ENCODE assay signal across 13 mouse cellular contexts in the genomic region with DNA sequence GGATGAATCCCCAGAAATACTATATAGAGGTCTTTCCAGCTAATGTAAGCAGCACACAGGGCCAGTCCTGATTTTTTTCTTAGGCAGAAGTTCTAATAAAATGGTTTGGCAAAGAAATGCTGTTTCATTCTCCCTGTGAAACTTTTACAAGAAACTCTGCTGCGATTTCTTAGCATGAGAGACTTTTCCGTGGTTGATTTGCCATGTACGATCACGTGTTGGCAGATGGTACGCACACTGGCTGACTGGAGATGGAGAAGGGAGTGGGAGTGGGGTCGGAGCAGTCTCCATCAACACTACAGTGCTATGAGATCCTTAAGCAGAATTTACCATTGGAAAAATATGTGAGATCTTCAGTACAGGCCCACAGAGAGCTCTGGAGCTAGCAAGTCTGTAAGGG. TPM values are rescaled to one million over a fixed set of nuclear protein-coding genes. Genes with fewer than 3 reads are reported as not detected.
DNase-seq lines count a peak whose midpoint lies in the region; ATAC-seq and TF ChIP-seq lines count a peak whose summit lies in the region.
"Had no signal": no experiment of that assay in that cellular context is flagged by ENCODE, and none has a peak within 500 bp of the region (broad histone marks: within the 10 kb centered on the region; RNA-seq: fewer than 3 reads in every experiment).

No protein-coding gene starts in this region.

- no peak for ATAC-seq in heart, embryonic 12.5 days (ENCODE audit: insufficient number of reproducible peaks, low FRiP score)
- ATAC-seq in heart, embryonic 11.5 days (replicated peaks; ENCODE audit: insufficient number of reproducible peaks, low FRiP score, low TSS enrichment): no peak
- no peak; the same call in 1 of the 2 replicates for ATAC-seq in kidney, postnatal 0 days (replicated peaks; ENCODE audit: low FRiP score, low read depth)

- H3K27me3 ChIP-seq in heart, embryonic 12.5 days (replicated peaks): no peaks in the 10 kb centered on the region
- no peaks in the 10 kb centered on the region for H3K27me3 ChIP-seq in heart, embryonic 11.5 days (ENCODE audit: control insufficient read depth, insufficient read depth, low read length)
- no peaks in the 10 kb centered on the region for H3K27me3 ChIP-seq in kidney, postnatal 0 days (ENCODE audit: insufficient read depth, low read length)

- TF ChIP-seq CTCF in kidney, postnatal 0 days (IDR thresholded peaks at IDR 0.05; ENCODE audit: low read depth): no peak

- H3K9me3 ChIP-seq in heart, embryonic 12.5 days (replicated peaks): no peaks in the 10 kb centered on the region
- H3K9me3 ChIP-seq in heart, embryonic 11.5 days (replicated peaks; ENCODE audit: control insufficient read depth, low read length): no peaks in the 10 kb centered on the region
- H3K9me3 ChIP-seq in kidney, postnatal 0 days (replicated peaks; ENCODE audit: low read length): no peaks in the 10 kb centered on the region
- H3K9me3 ChIP-seq: liver, embryonic 13.5 days had no signal

- no peak overlapping the region; the same call in 1 of the 2 replicates for H3K9ac ChIP-seq in heart, embryonic 12.5 days
- H3K9ac ChIP-seq in heart, embryonic 11.5 days (ENCODE audit: low read depth, low read length): no peak overlapping the region
- H3K9ac ChIP-seq in kidney, postnatal 0 days (ENCODE audit: low read depth, low read length): no peak overlapping the region
- H3K9ac ChIP-seq: liver, embryonic 13.5 days had no signal

- WGBS in heart, embryonic 12.5 days: 71% methylated on average over 6 of the region's 6 CpGs
- 70% methylated on average over 6 of the region's 6 CpGs for WGBS in heart, embryonic 11.5 days (ENCODE audit: insufficient replicate concordance)
- 28% methylated on average over 6 of the region's 6 CpGs for WGBS in kidney, postnatal 0 days

- no peak overlapping the region for H3K4me3 ChIP-seq in heart, embryonic 12.5 days
- H3K4me3 ChIP-seq in heart, embryonic 11.5 days (ENCODE audit: low read depth, low read length): no peak overlapping the region
- no peak overlapping the region for H3K4me3 ChIP-seq in kidney, postnatal 0 days (replicated peaks; ENCODE audit: low read depth, low read length)
- H3K4me3 ChIP-seq: layer of hippocampus, adult 2 months; left cerebral cortex, adult 2 months; liver, embryonic 13.5 days had no signal

- no peak for DNase-seq in kidney, postnatal 0 days (ENCODE audit: low spot score)
- DNase-seq in kidney, postnatal 14 days: no peak
- DNase-seq in testis, postnatal 10 days (ENCODE audit: low spot score): peak; percentile 32
- DNase-seq in testis, postnatal 14 days (ENCODE audit: low spot score): no peak
- no peak for DNase-seq in spleen, postnatal 36 days (ENCODE audit: low spot score in 2 of 2)
- DNase-seq: liver, embryonic 13.5 days; right cerebral cortex, adult 18-20 months; spleen, adult 18-20 months; thymus, adult 2 months had no signal

- no peak overlapping the region for H3K4me2 ChIP-seq in heart, embryonic 12.5 days
- no peak overlapping the region for H3K4me2 ChIP-seq in heart, embryonic 11.5 days
- no peak overlapping the region for H3K4me2 ChIP-seq in kidney, postnatal 0 days (ENCODE audit: low read length)
- H3K4me2 ChIP-seq: liver, embryonic 13.5 days had no signal

- H3K36me3 ChIP-seq in heart, embryonic 12.5 days: no peaks in the 10 kb centered on the region
- no peaks in the 10 kb centered on the region for H3K36me3 ChIP-seq in heart, embryonic 11.5 days (ENCODE audit: control insufficient read depth, insufficient read depth, low read length)
- H3K36me3 ChIP-seq in kidney, postnatal 0 days (ENCODE audit: insufficient read depth, low read length): no peaks in the 10 kb centered on the region
- H3K36me3 ChIP-seq: liver, embryonic 13.5 days had no signal

- peak overlapping the region; percentile 67 for H3K27ac ChIP-seq in heart, embryonic 12.5 days (ENCODE audit: poor library complexity, severe bottlenecking)
- no peak overlapping the region for H3K27ac ChIP-seq in heart, embryonic 11.5 days (ENCODE audit: low read depth, low read length)
- H3K27ac ChIP-seq in kidney, postnatal 0 days: peak overlapping the region; percentile 90
- H3K27ac ChIP-seq: layer of hippocampus, adult 2 months; liver, embryonic 13.5 days had no signal

- peaks cover 58% of the 10 kb centered on the region for H3K4me1 ChIP-seq in heart, embryonic 12.5 days (replicated peaks)
- peaks cover 48% of the 10 kb centered on the region for H3K4me1 ChIP-seq in heart, embryonic 11.5 days (ENCODE audit: control insufficient read depth, insufficient read depth, low read length)
- peaks cover 41% of the 10 kb centered on the region for H3K4me1 ChIP-seq in kidney, postnatal 0 days (replicated peaks; ENCODE audit: insufficient read depth, low read length)

RNA-seq across cellular contexts. Expression of a gene that starts 16.1 kb away (rescaled TPM):
- polyA plus RNA-seq in heart, embryonic 12.5 days (2016; fragmentation: Nextera tagmentation; extraction: Ambion mirVana): 106 and 108 TPM in 2 replicates
- 87.1 and 95.8 TPM in 2 replicates for polyA plus RNA-seq in heart, embryonic 11.5 days (2014; fragmentation: Nextera tagmentation; extraction: Ambion mirVana)
- polyA plus RNA-seq in kidney, postnatal 0 days (2015; fragmentation: Nextera tagmentation; extraction: Ambion mirVana): 96.4 and 102 TPM in 2 replicates

RNA-seq across cellular contexts. Expression of a gene that starts 17.4 kb away (rescaled TPM):
- polyA plus RNA-seq in heart, embryonic 12.5 days (2016; fragmentation: Nextera tagmentation; extraction: Ambion mirVana): 3.6 and 4.9 TPM in 2 replicates
- 2.5 and 5.5 TPM in 2 replicates for polyA plus RNA-seq in heart, embryonic 11.5 days (2014; fragmentation: Nextera tagmentation; extraction: Ambion mirVana)
- 3.3 and 4.1 TPM in 2 replicates for polyA plus RNA-seq in kidney, postnatal 0 days (2015; fragmentation: Nextera tagmentation; extraction: Ambion mirVana)
